Mouse (Mus musculus): ENCODE results near the gene Ppp4c. TPM values are rescaled to one million over a fixed set of nuclear protein-coding genes. Genes with fewer than 3 reads are reported as not detected.

Gene Ppp4c
- polyA plus RNA-seq, 1 experiment from 2014 or later, result 300 TPM

GRCm38 (mm10) chr7:126775185-126775977 lies 16.9 kb downstream of the Ppp4c start:
- no peaks in the 10 kb centered on the region for H3K27me3 ChIP-seq (ENCODE audit: insufficient read depth, low read length)
- H3K9ac ChIP-seq, result peak overlapping the region; percentile 86; the same call in 1 of the 2 replicates
- H3K27ac ChIP-seq (ENCODE audit: low read depth), result no peak overlapping the region; the same call in 1 of the 2 replicates
- no peak for TF ChIP-seq CTCF (IDR thresholded peaks at IDR 0.05; ENCODE audit: low read depth)
- DNase-seq, result no peak
- 0 out of 2 replicates have a peak, but pooled peaks cover 21% of the 10 kb centered on the region for H3K4me1 ChIP-seq (ENCODE audit: insufficient read depth)
- WGBS, result 77% methylated on average over 10 of the region's 10 CpGs
- H3K4me2 ChIP-seq, result peak overlapping the region; percentile 87; the same call in 1 of the 2 replicates
- ATAC-seq (ENCODE audit: insufficient read depth), result no peak
- no peaks in the 10 kb centered on the region for H3K9me3 ChIP-seq (ENCODE audit: low read depth, low read length)
- H3K4me3 ChIP-seq (ENCODE audit: low read depth, low read length), result no peak overlapping the region
- peaks cover 42% of the 10 kb centered on the region for H3K36me3 ChIP-seq (ENCODE audit: insufficient read depth)

GRCm38 (mm10) chr7:126774463-126774862 lies 17.8 kb downstream of the Ppp4c start:
- Histone ChIP-seq H3K9me3 (ENCODE audit: low read depth, low read length) (no peaks in the 10 kb centered on the region), H3K4me2 (no peak overlapping the region), H3K27me3 (ENCODE audit: insufficient read depth, low read length) (no peaks in the 10 kb centered on the region), H3K4me3 (ENCODE audit: low read depth, low read length) (no peak overlapping the region), H3K9ac (no peak overlapping the region), H3K27ac (ENCODE audit: low read depth) (no peak overlapping the region), H3K4me1 (ENCODE audit: insufficient read depth) (0 out of 2 replicates have a peak, but pooled peaks cover 13% of the 10 kb centered on the region), H3K36me3 (ENCODE audit: insufficient read depth) (peaks cover 51% of the 10 kb centered on the region)
- DNase-seq (no peak), ATAC-seq (ENCODE audit: insufficient read depth) (no peak)
- no peak for TF ChIP-seq CTCF (IDR thresholded peaks at IDR 0.05; ENCODE audit: low read depth)
- 71% methylated on average over 2 of the region's 2 CpGs for WGBS

- Histone ChIP-seq H3K4me2 (no peak overlapping the region), H3K27me3 (ENCODE audit: insufficient read depth, low read length) (no peaks in the 10 kb centered on the region), H3K9ac (no peak overlapping the region), H3K9me3 (ENCODE audit: low read depth, low read length) (no peaks in the 10 kb centered on the region), H3K4me3 (ENCODE audit: low read depth, low read length) (no peak overlapping the region), H3K27ac (ENCODE audit: low read depth) (no peak overlapping the region), H3K4me1 (ENCODE audit: insufficient read depth) (0 out of 2 replicates have a peak, but pooled peaks cover 13% of the 10 kb centered on the region), H3K36me3 (ENCODE audit: insufficient read depth) (peaks cover 58% of the 10 kb centered on the region)
- ATAC-seq (ENCODE audit: insufficient read depth) (no peak), DNase-seq (no peak)
- TF ChIP-seq CTCF (IDR thresholded peaks at IDR 0.05; ENCODE audit: low read depth), result no peak
- 69% methylated on average over 2 of the region's 2 CpGs for WGBS
Measured at GRCm38 (mm10) chr7:126773351-126773750, 18.9 kb downstream of the Ppp4c start.

GRCm38 (mm10) chr7:126770784-126771183 lies 21.5 kb downstream of the Ppp4c start:
- Histone ChIP-seq H3K27ac (ENCODE audit: low read depth) (no peak overlapping the region), H3K4me3 (ENCODE audit: low read depth, low read length) (no peak overlapping the region), H3K4me1 (ENCODE audit: insufficient read depth) (0 out of 2 replicates have a peak, but pooled peaks cover under 1% of the 10 kb centered on the region), H3K9ac (no peak overlapping the region), H3K4me2 (no peak overlapping the region), H3K36me3 (ENCODE audit: insufficient read depth) (peaks cover 83% of the 10 kb centered on the region), H3K27me3 (ENCODE audit: insufficient read depth, low read length) (no peaks in the 10 kb centered on the region), H3K9me3 (ENCODE audit: low read depth, low read length) (no peaks in the 10 kb centered on the region)
- WGBS, result 83% methylated on average over 12 of the region's 12 CpGs
- ATAC-seq (ENCODE audit: insufficient read depth), result no peak
- DNase-seq, result no peak
- no peak for TF ChIP-seq CTCF (IDR thresholded peaks at IDR 0.05; ENCODE audit: low read depth)

GRCm38 (mm10) chr7:126767001-126767400 lies 25.3 kb downstream of the Ppp4c start:
- DNase-seq (no peak), ATAC-seq (ENCODE audit: insufficient read depth) (no peak)
- TF ChIP-seq CTCF (IDR thresholded peaks at IDR 0.05; ENCODE audit: low read depth), result no peak
- H3K27ac ChIP-seq (ENCODE audit: low read depth), result no peak overlapping the region
- no peak overlapping the region for H3K4me2 ChIP-seq
- no peaks in the 10 kb centered on the region for H3K27me3 ChIP-seq (ENCODE audit: insufficient read depth, low read length)
- WGBS, result 90% methylated on average over 8 of the region's 8 CpGs
- no peak overlapping the region for H3K4me3 ChIP-seq (ENCODE audit: low read depth, low read length)
- no peaks in the 10 kb centered on the region for H3K9me3 ChIP-seq (ENCODE audit: low read depth, low read length)
- H3K4me1 ChIP-seq (ENCODE audit: insufficient read depth), result no peaks in the 10 kb centered on the region
- H3K9ac ChIP-seq, result no peak overlapping the region
- peaks cover 98% of the 10 kb centered on the region for H3K36me3 ChIP-seq (ENCODE audit: insufficient read depth)

GRCm38 (mm10) chr7:126766201-126766600 lies 26.1 kb downstream of the Ppp4c start, which contains the start of gene Gdpd3:
TSS of gene Gdpd3 (plus strand) at chr7:126766334.
- H3K9me3 ChIP-seq (ENCODE audit: low read depth, low read length), result no peaks in the 10 kb centered on the region
- ATAC-seq (ENCODE audit: insufficient read depth), result no peak
- no peak within 1 kb of the TSS for H3K9ac ChIP-seq

GRCm38 (mm10) chr7:126765540-126765939 lies 26.8 kb downstream of the Ppp4c start:
- no peak for TF ChIP-seq CTCF (IDR thresholded peaks at IDR 0.05; ENCODE audit: low read depth)
- ATAC-seq (ENCODE audit: insufficient read depth), result no peak

More at GRCm38 (mm10) chr7:126766201-126766600, 26.1 kb downstream of the Ppp4c start, which contains the start of gene Gdpd3:
- TF ChIP-seq CTCF (IDR thresholded peaks at IDR 0.05; ENCODE audit: low read depth), result no peak
- Histone ChIP-seq H3K27me3 (ENCODE audit: insufficient read depth, low read length) (no peaks in the 10 kb centered on the region), H3K4me1 (ENCODE audit: insufficient read depth) (peaks cover 8% of the 10 kb centered on the region), H3K4me2 (no peak within 1 kb of the TSS), H3K27ac (ENCODE audit: low read depth) (no peak within 1 kb of the TSS), H3K4me3 (ENCODE audit: low read depth, low read length) (no peak within 1 kb of the TSS), H3K36me3 (ENCODE audit: insufficient read depth) (peaks cover 98% of the 10 kb centered on the region)
- 87% methylated on average over 16 of the region's 16 CpGs for WGBS
- no peak for DNase-seq

More at GRCm38 (mm10) chr7:126765540-126765939, 26.8 kb downstream of the Ppp4c start:
- Histone ChIP-seq H3K36me3 (ENCODE audit: insufficient read depth) (peaks cover 94% of the 10 kb centered on the region), H3K4me1 (ENCODE audit: insufficient read depth) (peaks cover 14% of the 10 kb centered on the region), H3K4me3 (ENCODE audit: low read depth, low read length) (no peak overlapping the region), H3K9ac (no peak overlapping the region), H3K27ac (ENCODE audit: low read depth) (no peak overlapping the region), H3K9me3 (ENCODE audit: low read depth, low read length) (no peaks in the 10 kb centered on the region), H3K4me2 (no peak overlapping the region), H3K27me3 (ENCODE audit: insufficient read depth, low read length) (no peaks in the 10 kb centered on the region)
- WGBS, result 63% methylated on average over 9 of the region's 9 CpGs
- DNase-seq, result no peak

All from lung, embryonic 14.5 days (tissue).